Mouse (Mus musculus) liver, postnatal 0 days (tissue): ENCODE results near the gene Stx3. TPM values are rescaled to one million over a fixed set of nuclear protein-coding genes. Genes with fewer than 3 reads are reported as not detected.
A peak's percentile ranks its signal among the peaks of the same experiment; 100 is the strongest.

Experiments
- ATAC-seq: fragments of 200-750 bp; cut with Nextera tagmentation; 2 replicates; pipeline ENCODE4 v1.8.0; 2017; ENCODE audit warnings: mild to moderate bottlenecking, moderate library complexity
- DNase-seq: peaks from one replicate; pipeline ENCODE4 v3.0.0-alpha.2; 2016
- H3K27ac ChIP-seq: fragments of 300-500 bp; sonication (generic); 2 replicates; pipeline ENCODE4 v1.5.1; 2014; ENCODE audit warnings: antibody characterized with exemption, moderate library complexity, mild to moderate bottlenecking, low read depth
- H3K27me3 ChIP-seq: fragments of 300-500 bp; sonication (generic); 2 replicates; pipeline ENCODE4 v1.6.1; 2014; ENCODE audit warnings: low read length, control low read depth, mixed read lengths; ENCODE audit not compliant: insufficient read depth
- H3K36me3 ChIP-seq: fragments of 300-500 bp; sonication (generic); replicated peaks from 2 replicates; pipeline ENCODE4 v1.6.1; 2014; ENCODE audit warnings: mild to moderate bottlenecking, control low read depth, low read length, moderate library complexity, mixed read lengths; ENCODE audit not compliant: insufficient read depth
- H3K4me1 ChIP-seq: fragments of 300-500 bp; sonication (generic); 2 replicates; pipeline ENCODE4 v1.6.1; 2014; ENCODE audit warnings: antibody characterized with exemption, mild to moderate bottlenecking, control low read depth; ENCODE audit not compliant: insufficient read depth
- H3K4me2 ChIP-seq: fragments of 300-500 bp; sonication (generic); 2 replicates; pipeline ENCODE4 v1.6.1; 2014; ENCODE audit warnings: low read depth, mild to moderate bottlenecking, low read length, moderate library complexity, mixed read lengths
- H3K4me3 ChIP-seq: fragments of 300-500 bp; sonication (generic); 2 replicates; pipeline ENCODE4 v1.5.1; 2014; ENCODE audit warnings: low read depth, low read length
- H3K9ac ChIP-seq: fragments of 300-500 bp; sonication (generic); replicated peaks from 2 replicates; pipeline ENCODE4 v1.6.1; 2014; ENCODE audit warnings: mild to moderate bottlenecking, moderate library complexity
- H3K9me3 ChIP-seq: fragments of 300-500 bp; sonication (generic); 2 replicates; pipeline ENCODE4 v1.6.1; 2016; ENCODE audit warnings: mild to moderate bottlenecking, control low read depth, low read length, mixed read lengths
- CTCF ChIP-seq: sonication (generic); IDR thresholded peaks from 2 replicates; pipeline ENCODE4 v1.5.1; 2016; ENCODE audit warnings: antibody characterized with exemption, low read depth
- EP300 ChIP-seq: IDR thresholded peaks from 2 replicates; pipeline ENCODE4 v1.6.1; 2016; ENCODE audit warnings: antibody characterized with exemption, low read depth, mild to moderate bottlenecking
- WGBS: fragments of 180-500 bp; shearing (Covaris S2); extraction: QIAGEN DNeasy Blood & Tissue Kit; methylation state at CpG from one replicate; pipeline ENCODE4 v1.1.7; 2014; ENCODE audit not compliant: insufficient replicate concordance; 5-methylcytosine and 5-hydroxymethylcytosine counted together
- polyA plus RNA-seq: library from polyadenylated mRNA; unstranded; fragments of >200 nt; fragmentation: Nextera tagmentation; extraction: Ambion mirVana; gene quantifications from 2 replicates; pipeline ENCODE4 v1.2.1, GENCODE M21; 2015

Gene Stx3
- polyA plus RNA-seq, 1 experiment from 2014 or later = 3.7 TPM

GRCm38 (mm10) chr19:11800531-11801315 lies 18.5 kb downstream of the Stx3 start:
- ATAC-seq = peak; percentile 68
- WGBS = 61% methylated on average over 8 of the region's 8 CpGs
- Histone ChIP-seq H3K27ac (no peak overlapping the region), H3K27me3 (no peaks in the 10 kb centered on the region), H3K4me2 (no peak overlapping the region), H3K4me3 (no peak overlapping the region), H3K4me1 (no peaks in the 10 kb centered on the region), H3K36me3 (no peaks in the 10 kb centered on the region), H3K9me3 (no peaks in the 10 kb centered on the region), H3K9ac (no peak overlapping the region)
- TF ChIP-seq CTCF = peak; percentile 26; the same call in 1 of the 2 replicates
- no peak for TF ChIP-seq EP300
- DNase-seq = no peak

GRCm38 (mm10) chr19:11794447-11794846 lies 24.8 kb downstream of the Stx3 start:
- Histone ChIP-seq H3K27ac (no peak overlapping the region), H3K36me3 (no peaks in the 10 kb centered on the region), H3K4me1 (no peaks in the 10 kb centered on the region), H3K4me3 (no peak overlapping the region), H3K9me3 (no peaks in the 10 kb centered on the region), H3K9ac (no peak overlapping the region), H3K4me2 (no peak overlapping the region), H3K27me3 (no peaks in the 10 kb centered on the region)
- 70% methylated on average over 6 of the region's 6 CpGs for WGBS
- ATAC-seq = no peak
- TF ChIP-seq CTCF (no peak), EP300 (no peak)
- no peak for DNase-seq

- Histone ChIP-seq H3K9me3 (no peaks in the 10 kb centered on the region), H3K27ac (no peak overlapping the region), H3K4me3 (no peak overlapping the region), H3K9ac (no peak overlapping the region), H3K27me3 (no peaks in the 10 kb centered on the region), H3K4me1 (no peaks in the 10 kb centered on the region), H3K36me3 (no peaks in the 10 kb centered on the region), H3K4me2 (no peak overlapping the region)
- 61% methylated on average over 2 of the region's 2 CpGs for WGBS
- ATAC-seq (no peak), DNase-seq (no peak)
- TF ChIP-seq CTCF = no peak
- TF ChIP-seq EP300 = no peak
These were observed 25.4 kb downstream of the Stx3 start for GRCm38 (mm10) chr19:11793741-11794359.

GRCm38 (mm10) chr19:11791825-11792224 lies 27.4 kb downstream of the Stx3 start:
- Histone ChIP-seq H3K4me1 (no peaks in the 10 kb centered on the region), H3K4me3 (no peak overlapping the region), H3K9ac (no peak overlapping the region), H3K27ac (no peak overlapping the region), H3K4me2 (no peak overlapping the region), H3K9me3 (no peaks in the 10 kb centered on the region), H3K36me3 (no peaks in the 10 kb centered on the region), H3K27me3 (no peaks in the 10 kb centered on the region)
- TF ChIP-seq EP300 (no peak), CTCF (no peak)
- DNase-seq (no peak), ATAC-seq (no peak)
- 54% methylated on average over 5 of the region's 5 CpGs for WGBS

GRCm38 (mm10) chr19:11788876-11789275 lies 30.3 kb downstream of the Stx3 start:
- Histone ChIP-seq H3K27me3 (no peaks in the 10 kb centered on the region), H3K27ac (no peak overlapping the region), H3K4me2 (no peak overlapping the region), H3K9me3 (no peaks in the 10 kb centered on the region), H3K36me3 (no peaks in the 10 kb centered on the region), H3K9ac (no peak overlapping the region), H3K4me1 (no peaks in the 10 kb centered on the region), H3K4me3 (no peak overlapping the region)
- 78% methylated on average over 6 of the region's 6 CpGs for WGBS
- ATAC-seq (no peak), DNase-seq (no peak)
- TF ChIP-seq CTCF (no peak), EP300 (no peak)

- H3K4me2 ChIP-seq = no peak overlapping the region
- DNase-seq (no peak), ATAC-seq (no peak)
- H3K9ac ChIP-seq = no peak overlapping the region
- 75% methylated on average over 6 of the region's 6 CpGs for WGBS
- TF ChIP-seq CTCF (no peak), EP300 (no peak)
- no peak overlapping the region for H3K27ac ChIP-seq
- no peak overlapping the region for H3K4me3 ChIP-seq
- no peaks in the 10 kb centered on the region for H3K4me1 ChIP-seq
- no peaks in the 10 kb centered on the region for H3K27me3 ChIP-seq
- no peaks in the 10 kb centered on the region for H3K9me3 ChIP-seq
- H3K36me3 ChIP-seq = no peaks in the 10 kb centered on the region
These were observed 31.4 kb downstream of the Stx3 start for GRCm38 (mm10) chr19:11787826-11788225.
